Mouse (Mus musculus) urinary bladder, postnatal 10 days (tissue): Measurements from ENCODE around the gene Myl7.
"Not testable (repeated sequence)": the region's sequence is repeated elsewhere in the genome, so short reads cannot be mapped to it uniquely, and the experiment has no call there.

Experiments
- DNase-seq: peaks from one replicate; pipeline ENCODE4 v3.0.0; 2022; ENCODE audit warnings: low spot score

Gene Myl7

GRCm38 (mm10) chr11:5903844-5904243 lies 5.3 kb upstream of the Myl7 start:
- DNase-seq: no peak

- no peak for DNase-seq
Observed at GRCm38 (mm10) chr11:5902390-5902789, 3.8 kb upstream of the Myl7 start.

GRCm38 (mm10) chr11:5901950-5902349 lies 3.4 kb upstream of the Myl7 start:
- no peak for DNase-seq

GRCm38 (mm10) chr11:5901320-5901719 lies 2.7 kb upstream of the Myl7 start:
- DNase-seq: no peak

GRCm38 (mm10) chr11:5899286-5899685 lies 704 bp upstream of the Myl7 start:
- DNase-seq: no peak

- DNase-seq: no peak
Observed at GRCm38 (mm10) chr11:5897839-5898238, 743 bp downstream of the Myl7 start.

- no peak for DNase-seq
Observed at GRCm38 (mm10) chr11:5897230-5897629, 1.4 kb downstream of the Myl7 start.

- no peak for DNase-seq
Observed at GRCm38 (mm10) chr11:5893807-5894206, 4.8 kb downstream of the Myl7 start.

- DNase-seq: no peak
Observed at GRCm38 (mm10) chr11:5892810-5893368, 5.7 kb downstream of the Myl7 start.

- DNase-seq: no peak
Observed at GRCm38 (mm10) chr11:5892151-5892591, 6.4 kb downstream of the Myl7 start.

GRCm38 (mm10) chr11:5888563-5888962 lies 10.0 kb downstream of the Myl7 start:
- not testable (repeated sequence) for DNase-seq

GRCm38 (mm10) chr11:5887250-5887649 lies 11.3 kb downstream of the Myl7 start:
- no peak for DNase-seq

GRCm38 (mm10) chr11:5886187-5886586 lies 12.4 kb downstream of the Myl7 start:
- DNase-seq: no peak

GRCm38 (mm10) chr11:5882518-5882917 lies 16.1 kb downstream of the Myl7 start:
- no peak for DNase-seq

GRCm38 (mm10) chr11:5879905-5880304 lies 18.7 kb downstream of the Myl7 start:
- no peak for DNase-seq

GRCm38 (mm10) chr11:5878661-5879060 lies 19.9 kb downstream of the Myl7 start:
- DNase-seq: no peak

- DNase-seq: peak; percentile 82
Observed at GRCm38 (mm10) chr11:5877921-5878526, 20.6 kb downstream of the Myl7 start, which contains the start of gene Pold2. TSS of gene Pold2 (minus strand) at chr11:5878292.

- no peak for DNase-seq
Observed at GRCm38 (mm10) chr11:5877421-5877820, 21.2 kb downstream of the Myl7 start.

- DNase-seq: no peak
Observed at GRCm38 (mm10) chr11:5873192-5873591, 25.4 kb downstream of the Myl7 start.

- no peak for DNase-seq
Observed at GRCm38 (mm10) chr11:5872707-5873106, 25.9 kb downstream of the Myl7 start.

GRCm38 (mm10) chr11:5870069-5870468 lies 28.5 kb downstream of the Myl7 start:
- no peak for DNase-seq

GRCm38 (mm10) chr11:5869331-5869730 lies 29.3 kb downstream of the Myl7 start:
- DNase-seq: no peak

- no peak for DNase-seq
Observed at GRCm38 (mm10) chr11:5868324-5868723, 30.3 kb downstream of the Myl7 start.

GRCm38 (mm10) chr11:5867196-5867595 lies 31.4 kb downstream of the Myl7 start:
- no peak for DNase-seq
